Mouse (Mus musculus): Measurements from ENCODE around the gene Gm3604.
"Not testable (repeated sequence)": the region's sequence is repeated elsewhere in the genome, so short reads cannot be mapped to it uniquely, and the experiment has no call there.

GRCm38 (mm10) chr13:62390076-62390620 lies 7.2 kb upstream of the Gm3604 start:
- TF ChIP-seq CTCF, POLR2A (IDR thresholded peaks at IDR 0.05; ENCODE audit: extremely low read depth, insufficient read depth, low read length): not testable (repeated sequence)

Measured in cortical plate, adult 2 months (tissue).